Mouse (Mus musculus) cerebellum, adult 18-20 months (tissue): ENCODE data around the gene L3mbtl4.
A peak's percentile ranks its signal among the peaks of the same experiment; 100 is the strongest.

Experiments
- DNase-seq, 2 experiments: peaks; one replicate each; pipeline ENCODE4 v3.0.0; 2021

The L3mbtl4 gene

GRCm38 (mm10) chr17:68672088-68672504 lies 398.5 kb downstream of the L3mbtl4 start:
- DNase-seq = no peak

- no peak for DNase-seq
Observed at GRCm38 (mm10) chr17:68710701-68711100, 437.1 kb downstream of the L3mbtl4 start.

- no peak for DNase-seq
Observed at GRCm38 (mm10) chr17:68711350-68711749, 437.8 kb downstream of the L3mbtl4 start.

DNA sequence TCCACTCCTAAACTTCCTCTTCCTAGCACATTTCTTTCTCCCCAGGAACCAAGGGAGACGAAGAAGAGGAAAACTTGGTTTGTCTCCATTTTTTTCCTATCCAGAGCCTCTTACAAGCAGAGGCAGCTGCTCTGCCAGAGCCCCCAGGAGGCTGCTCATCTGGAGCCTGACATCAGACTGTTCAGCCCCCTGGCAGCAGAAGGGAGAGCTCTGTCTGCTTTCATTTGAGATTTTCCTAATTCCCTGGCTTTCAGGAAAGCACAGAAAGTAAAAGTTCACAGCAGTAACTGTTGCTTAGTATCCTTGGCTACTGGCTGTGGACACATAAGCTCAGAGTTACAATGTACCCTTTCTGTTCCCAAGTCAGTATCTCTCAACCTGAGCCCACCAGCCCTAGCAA lies 474.7 kb downstream of the L3mbtl4 start:
- DNase-seq = no peak

- DNase-seq = no peak
Observed at GRCm38 (mm10) chr17:68750513-68750912, 476.9 kb downstream of the L3mbtl4 start.

GRCm38 (mm10) chr17:68753112-68753511 lies 479.5 kb downstream of the L3mbtl4 start:
- peak; percentile 49 for DNase-seq

- DNase-seq = no peak
Observed at GRCm38 (mm10) chr17:68754789-68755188, 481.2 kb downstream of the L3mbtl4 start.

DNA sequence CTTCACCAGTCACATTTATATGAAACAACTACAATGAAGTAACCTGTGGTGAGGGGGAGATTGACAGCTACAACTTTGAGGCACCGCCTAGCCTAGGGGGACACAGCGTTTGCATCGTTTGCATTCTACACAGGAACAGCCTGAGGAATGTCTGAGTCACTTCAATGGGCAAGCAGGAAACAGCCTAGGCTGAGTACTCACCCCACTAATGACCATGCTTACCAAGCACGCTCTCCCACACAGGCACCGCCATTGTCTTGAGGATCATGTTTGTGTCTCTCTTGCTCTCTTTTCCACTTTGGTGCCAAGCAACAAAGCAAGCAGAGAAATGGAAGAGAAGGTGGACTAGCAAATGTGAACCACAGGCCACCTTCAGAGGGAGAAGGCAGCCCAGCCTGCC lies 484.8 kb downstream of the L3mbtl4 start:
- DNase-seq = no peak

DNA sequence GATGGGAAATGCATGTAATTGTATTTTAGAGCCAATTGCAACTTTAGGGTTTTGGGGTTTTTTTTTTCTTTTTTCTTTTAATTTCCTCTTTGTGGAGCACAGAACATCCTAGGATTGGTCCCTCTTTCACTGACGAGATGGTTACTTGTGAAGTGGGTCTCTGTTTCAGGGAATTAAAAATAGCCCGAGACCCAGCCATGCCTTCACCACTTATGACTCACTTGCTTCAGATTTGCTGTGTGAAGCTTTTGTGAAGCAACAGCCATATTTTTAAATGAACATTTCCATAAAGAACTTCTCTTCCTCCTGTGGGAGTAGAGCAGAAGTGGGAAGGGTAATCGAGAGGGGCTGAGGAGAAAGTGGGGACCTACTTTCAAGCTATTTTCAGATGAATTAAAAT lies 485.3 kb downstream of the L3mbtl4 start:
- no peak for DNase-seq

DNA sequence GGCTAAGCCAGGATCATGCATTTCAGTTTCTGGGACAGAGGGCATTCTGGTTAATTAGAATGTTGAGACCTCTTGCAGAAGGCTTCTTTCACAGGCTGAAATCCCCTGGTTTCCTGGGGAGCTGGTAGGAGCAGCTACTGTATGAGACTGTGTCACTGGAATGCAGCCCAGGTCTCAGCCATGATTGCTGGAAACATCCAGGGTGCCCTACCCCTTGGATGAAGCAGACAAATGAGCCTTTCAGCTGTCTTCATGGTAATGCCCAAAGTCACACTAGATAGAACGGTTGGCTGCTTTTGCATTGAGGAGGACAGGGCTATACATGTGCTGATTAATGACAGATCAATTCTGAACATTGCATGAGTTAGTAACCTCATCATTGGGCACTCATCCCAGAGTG lies 486.4 kb downstream of the L3mbtl4 start:
- no peak for DNase-seq

DNA sequence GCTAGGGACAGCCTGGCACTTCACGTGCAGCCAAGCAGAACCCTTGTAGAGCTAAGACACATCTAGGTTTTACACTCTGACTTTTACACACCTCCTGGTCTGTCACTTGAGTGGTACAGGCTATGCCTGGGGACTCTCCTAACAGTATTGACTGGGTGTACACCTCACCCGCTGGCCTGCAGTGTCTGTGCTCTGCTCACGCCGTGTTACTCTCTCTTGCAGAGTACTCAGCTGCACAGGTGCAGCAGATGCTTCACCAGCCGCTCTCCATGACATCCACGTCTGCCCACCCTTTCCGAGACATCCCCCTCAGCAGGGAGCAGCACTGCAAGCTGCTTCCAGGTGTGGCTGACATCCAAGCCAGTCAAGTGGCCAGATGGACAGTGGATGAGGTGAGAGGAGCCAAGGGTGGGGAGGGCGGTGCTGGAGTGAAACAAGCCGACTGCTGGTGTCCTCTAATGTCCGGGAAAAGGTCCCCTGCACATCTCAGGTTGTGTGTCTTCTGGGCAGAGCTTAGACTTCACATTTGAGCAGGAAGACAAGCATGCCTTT lies 490.8 kb downstream of the L3mbtl4 start:
- peak; percentile 34 to 46 for DNase-seq

GRCm38 (mm10) chr17:68769561-68769960 lies 496.0 kb downstream of the L3mbtl4 start:
- peak in 1 of 2 experiments; percentile 12 for DNase-seq

DNA sequence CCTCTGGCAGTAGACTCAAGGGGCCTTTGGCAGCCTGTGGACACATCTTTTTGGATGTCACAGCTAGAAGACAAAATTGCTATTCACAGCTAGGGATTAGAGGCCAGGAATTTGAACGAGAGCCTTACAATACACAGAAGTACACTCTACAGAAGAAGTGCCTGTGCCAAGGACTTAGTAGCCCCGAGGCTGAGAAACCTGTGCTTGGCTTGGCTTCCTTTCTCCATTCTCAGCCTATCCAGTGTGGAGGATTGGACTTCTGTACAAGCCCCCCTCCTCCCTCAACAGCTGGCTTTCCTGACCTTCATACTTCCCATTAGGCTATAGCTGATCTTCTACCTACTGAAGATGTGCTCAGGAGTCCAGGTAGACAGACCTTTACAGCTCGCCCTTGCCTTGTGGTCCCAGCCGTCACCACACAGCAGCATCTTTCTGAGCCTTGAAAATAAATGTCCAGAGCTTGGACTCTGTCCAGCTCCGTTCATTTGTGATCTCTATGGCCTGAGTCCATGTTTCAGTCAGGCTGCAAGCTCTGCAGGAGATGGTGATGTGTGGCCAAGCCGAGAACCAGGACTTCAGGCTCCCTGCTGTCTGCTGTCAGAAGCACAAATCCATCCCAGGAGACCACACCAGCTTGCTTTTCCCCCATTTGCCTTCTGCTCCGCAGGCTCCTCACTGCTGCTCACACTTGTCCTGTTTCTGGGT lies 497.6 kb downstream of the L3mbtl4 start:
- DNase-seq = peak; percentile 23 to 33

- DNase-seq = no peak
Observed at GRCm38 (mm10) chr17:68793741-68794140, 520.1 kb downstream of the L3mbtl4 start.

DNA sequence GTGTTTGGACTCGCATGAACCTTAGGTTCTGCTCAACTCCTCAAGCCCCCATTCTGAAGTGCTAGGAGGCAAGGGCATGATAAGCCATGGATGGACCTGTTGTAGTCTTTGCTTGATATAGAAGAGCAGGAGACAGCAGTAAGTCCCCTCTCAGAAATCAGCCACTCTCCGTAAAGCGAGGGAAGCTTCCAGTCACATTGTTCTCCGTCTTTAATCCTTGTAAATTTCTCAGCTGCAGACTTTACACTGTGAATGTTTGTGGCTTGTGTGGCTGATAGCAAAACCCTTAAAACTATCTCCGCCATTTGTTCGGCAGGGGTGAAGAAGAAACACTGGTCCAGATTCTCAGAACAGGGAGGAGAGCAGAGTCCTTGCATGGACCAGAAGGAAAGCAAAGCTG lies 552.7 kb downstream of the L3mbtl4 start, which contains the start of gene Tmem200c:
Gene Tmem200c (plus strand): TSS at position 301 of the 400 bp plus-strand sequence.
- DNase-seq = no peak
